Mouse (Mus musculus) mature B cell (primary cell): ENCODE data around the gene Fcho2.

ENCODE experiments used
- in situ Hi-C: fragments of 300-500 bp; cut with MboI; formaldehyde crosslinking; loops from 2 replicates; pipeline ENCODE4 v1.14.3; 2019

Gene Fcho2

GRCm38 (mm10) chr13:98679230-98679629 lies 136.0 kb downstream of the Fcho2 start:
- in situ Hi-C loops = no loop called here

- in situ Hi-C loops = no loop called here
Measured at GRCm38 (mm10) chr13:98673922-98674321, 141.3 kb downstream of the Fcho2 start.
